Mouse (Mus musculus) MEL (cell line): ENCODE measurements at regions not wholly inside any gene's neighbourhood (a gene's known extent, or its start where the extent isn't known, plus 50 kb on each side); places are given as distances from the start of the nearest gene placed in this dataset.

ENCODE experiments used
- DNase-seq: peaks from one replicate; pipeline ENCODE4 v3.0.0; 2011; ENCODE audit warnings: low read depth, low spot score
- H3K27ac ChIP-seq: 2 replicates; pipeline ENCODE4 v1.5.1; 2012; ENCODE audit warnings: low read depth, mild to moderate bottlenecking, control low read depth, low read length, moderate library complexity; ENCODE audit not compliant: control insufficient read depth
- H3K27me3 ChIP-seq, 2 experiments: fragments of 150-350 bp in 1 of 2; sonication (generic) in 1 of 2; 2 replicates each; pipeline ENCODE4 v1.6.1; 2012; ENCODE audit warnings: low read length in 2 of 2, mild to moderate bottlenecking in 2 of 2, improper control_type of control experiment in 1 of 2, moderate library complexity in 1 of 2; ENCODE audit not compliant: insufficient read depth in 2 of 2, control insufficient read depth in 1 of 2
- H3K36me3 ChIP-seq, 2 experiments: 2 replicates each; pipeline ENCODE4 v1.6.1; 2012 to 2014; ENCODE audit warnings: low read length in 2 of 2, improper control_type of control experiment in 1 of 2, inconsistent platforms in 1 of 2, mild to moderate bottlenecking in 1 of 2; ENCODE audit not compliant: insufficient read depth in 2 of 2, control insufficient read depth in 1 of 2
- H3K4me1 ChIP-seq, 2 experiments: fragments of 150-350 bp in 1 of 2; sonication (generic) in 1 of 2; 2 replicates each; pipeline ENCODE4 v1.6.1; 2012; ENCODE audit warnings: low read length in 2 of 2, improper control_type of control experiment in 1 of 2, mild to moderate bottlenecking in 1 of 2; ENCODE audit not compliant: insufficient read depth in 2 of 2, control insufficient read depth in 1 of 2
- H3K4me3 ChIP-seq, 2 experiments: fragments of 150-350 bp in 1 of 2; sonication (generic) in 1 of 2; 2 replicates each; pipeline ENCODE4 v1.5.1; 2012; ENCODE audit warnings: low read depth in 2 of 2, low read length in 2 of 2, mild to moderate bottlenecking in 2 of 2, moderate library complexity in 2 of 2, control low read depth in 1 of 2, improper control_type of control experiment in 1 of 2; ENCODE audit not compliant: control insufficient read depth in 1 of 2, insufficient read depth in 1 of 2
- H3K79me2 ChIP-seq: 2 replicates; pipeline ENCODE4 v1.6.1; 2012; ENCODE audit warnings: mild to moderate bottlenecking, low read length, moderate library complexity; ENCODE audit not compliant: control insufficient read depth, poor library complexity, insufficient read depth
- H3K9ac ChIP-seq: 2 replicates; pipeline ENCODE4 v1.6.1; 2012; ENCODE audit warnings: low read depth, mild to moderate bottlenecking, control low read depth, low read length, moderate library complexity; ENCODE audit not compliant: control insufficient read depth, poor library complexity, severe bottlenecking
- H3K9me3 ChIP-seq: fragments of 150-350 bp; sonication (generic); replicated peaks from 2 replicates; pipeline ENCODE4 v1.6.1; 2012; ENCODE audit warnings: mild to moderate bottlenecking, low read length, improper control_type of control experiment, moderate library complexity; ENCODE audit not compliant: insufficient read depth
- BHLHE40 ChIP-seq: IDR thresholded peaks from 2 replicates; pipeline ENCODE4 v1.6.1; 2012; ENCODE audit warnings: low read depth, mild to moderate bottlenecking, inconsistent platforms, low read length, improper control_type of control experiment, borderline replicate concordance
- ELF1 ChIP-seq: IDR thresholded peaks from 2 replicates; pipeline ENCODE4 v1.6.1; 2014; ENCODE audit warnings: low read depth, mild to moderate bottlenecking, inconsistent platforms, low read length, improper control_type of control experiment, moderate library complexity
- EP300 ChIP-seq, 2 experiments: IDR thresholded peaks; 2 replicates each; pipeline ENCODE4 v1.6.1; 2011; ENCODE audit warnings: improper control_type of control experiment in 2 of 2, low read length in 2 of 2, low read depth in 1 of 2, mild to moderate bottlenecking in 1 of 2
- ETS1 ChIP-seq: IDR thresholded peaks from 2 replicates; pipeline ENCODE4 v1.6.1; 2012; ENCODE audit warnings: low read depth, mild to moderate bottlenecking, inconsistent platforms, low read length, improper control_type of control experiment, moderate library complexity
- GATA1 ChIP-seq: IDR thresholded peaks from 2 replicates; pipeline ENCODE4 v1.6.1; 2011; ENCODE audit warnings: low read depth, low read length, improper control_type of control experiment
- MAFK ChIP-seq: IDR thresholded peaks from 2 replicates; pipeline ENCODE4 v1.6.1; 2011; ENCODE audit warnings: low read depth, mild to moderate bottlenecking, low read length, improper control_type of control experiment, borderline replicate concordance
- MAX ChIP-seq: IDR thresholded peaks from 2 replicates; pipeline ENCODE4 v1.6.1; 2011; ENCODE audit warnings: low read length, improper control_type of control experiment
- MAZ ChIP-seq: IDR thresholded peaks from 2 replicates; pipeline ENCODE4 v1.6.1; 2012; ENCODE audit warnings: low read depth, mild to moderate bottlenecking, inconsistent platforms, low read length, improper control_type of control experiment
- MEF2A ChIP-seq: IDR thresholded peaks from 2 replicates; pipeline ENCODE4 v1.6.1; 2014; ENCODE audit warnings: low read depth, mild to moderate bottlenecking, inconsistent platforms, low read length, improper control_type of control experiment; ENCODE audit not compliant: poor library complexity, insufficient replicate concordance, severe bottlenecking; ENCODE audit errors: extremely low read depth
- NELFE ChIP-seq: IDR thresholded peaks from 2 replicates; pipeline ENCODE4 v1.6.1; 2011; ENCODE audit warnings: low read depth, low read length, improper control_type of control experiment
- NRF1 ChIP-seq: IDR thresholded peaks from 2 replicates; pipeline ENCODE4 v1.6.1; 2014; ENCODE audit warnings: low read depth, mild to moderate bottlenecking, inconsistent platforms, low read length, improper control_type of control experiment, moderate library complexity; ENCODE audit not compliant: poor library complexity, insufficient read depth, severe bottlenecking
- POLR2AphosphoS5 ChIP-seq: IDR thresholded peaks from 2 replicates; pipeline ENCODE4 v1.6.1; 2012; ENCODE audit warnings: low read depth, borderline replicate concordance, mild to moderate bottlenecking, inconsistent platforms, low read length, moderate library complexity, mixed read lengths
- RAD21 ChIP-seq: IDR thresholded peaks from 2 replicates; pipeline ENCODE4 v1.6.1; 2011; ENCODE audit warnings: mild to moderate bottlenecking, low read depth, low read length, improper control_type of control experiment
- RCOR1 ChIP-seq: IDR thresholded peaks from 2 replicates; pipeline ENCODE4 v1.6.1; 2012; ENCODE audit warnings: low read depth, mild to moderate bottlenecking, inconsistent platforms, low read length, improper control_type of control experiment
- SIN3A ChIP-seq: IDR thresholded peaks from 2 replicates; pipeline ENCODE4 v1.6.1; 2012; ENCODE audit warnings: low read length, improper control_type of control experiment, inconsistent platforms
- SMC3 ChIP-seq: IDR thresholded peaks from 2 replicates; pipeline ENCODE4 v1.6.1; 2011; ENCODE audit warnings: low read depth, low read length, improper control_type of control experiment
- TBP ChIP-seq: IDR thresholded peaks from 2 replicates; pipeline ENCODE4 v1.8.0; 2011; ENCODE audit warnings: low read depth, low read length, improper control_type of control experiment
- TCF12 ChIP-seq: IDR thresholded peaks from 2 replicates; pipeline ENCODE4 v1.6.1; 2014; ENCODE audit warnings: low read depth, mild to moderate bottlenecking, inconsistent platforms, low read length, improper control_type of control experiment, moderate library complexity
- UBTF ChIP-seq: IDR thresholded peaks from 2 replicates; pipeline ENCODE4 v1.6.1; 2012; ENCODE audit warnings: low read depth, mild to moderate bottlenecking, inconsistent platforms, low read length, improper control_type of control experiment, moderate library complexity, borderline replicate concordance; ENCODE audit not compliant: insufficient read depth
- USF1 ChIP-seq: IDR thresholded peaks from 2 replicates; pipeline ENCODE4 v1.6.1; 2014; ENCODE audit warnings: low read depth, mild to moderate bottlenecking, inconsistent platforms, low read length, improper control_type of control experiment, moderate library complexity
- USF2 ChIP-seq, 2 experiments: IDR thresholded peaks; 2 replicates each; pipeline ENCODE4 v1.6.1; 2011 to 2012; ENCODE audit warnings: improper control_type of control experiment in 2 of 2, low read length in 2 of 2, borderline replicate concordance in 1 of 2, inconsistent platforms in 1 of 2, low read depth in 1 of 2, mild to moderate bottlenecking in 1 of 2; ENCODE audit not compliant: insufficient read depth in 1 of 2

GRCm38 (mm10) chr5:29901716-29902115 is 111.2 kb upstream of the Il6 start (continued):
- TF ChIP-seq MEF2A (no peak), SMC3 (no peak)

- Histone ChIP-seq H3K79me2 (no peaks in the 10 kb centered on the region), H3K9ac (no peak overlapping the region), H3K27ac (no peak overlapping the region), H3K4me3 (no peak overlapping the region), H3K4me1 (peaks cover 0 to 4% of the 10 kb centered on the region in 2 experiments; a peak in 2 of 4 replicates), H3K9me3 (no peaks in the 10 kb centered on the region), H3K27me3 (0 out of 4 replicates have a peak, but pooled peaks cover 0 to 2% of the 10 kb centered on the region in 2 experiments), H3K36me3 (peaks cover 0 to 2% of the 10 kb centered on the region in 2 experiments; a peak in 1 of 4 replicates)
- DNase-seq, result no peak
- TF ChIP-seq MAZ, result no peak
- no peak for TF ChIP-seq USF2 (IDR thresholded peaks at IDR 0.05; ENCODE audit: borderline replicate concordance in 1 of 2, insufficient read depth in 1 of 2, low read depth in 1 of 2, low read length in 2 of 2)
- no peak for TF ChIP-seq USF1
- TF ChIP-seq ELF1, result no peak
- TF ChIP-seq MEF2A, result no peak
- TF ChIP-seq NELFE, result no peak
- no peak for TF ChIP-seq MAFK
- TF ChIP-seq MAX, result no peak
- TF ChIP-seq BHLHE40, result no peak
- TF ChIP-seq UBTF, result no peak
- no peak for TF ChIP-seq NRF1
- TF ChIP-seq SMC3, result no peak
- TF ChIP-seq SIN3A, result no peak
- TF ChIP-seq POLR2AphosphoS5, result no peak
- TF ChIP-seq TBP, result no peak
These were observed 92.6 kb upstream of the Il6 start for GRCm38 (mm10) chr5:29920295-29920694.

DNA sequence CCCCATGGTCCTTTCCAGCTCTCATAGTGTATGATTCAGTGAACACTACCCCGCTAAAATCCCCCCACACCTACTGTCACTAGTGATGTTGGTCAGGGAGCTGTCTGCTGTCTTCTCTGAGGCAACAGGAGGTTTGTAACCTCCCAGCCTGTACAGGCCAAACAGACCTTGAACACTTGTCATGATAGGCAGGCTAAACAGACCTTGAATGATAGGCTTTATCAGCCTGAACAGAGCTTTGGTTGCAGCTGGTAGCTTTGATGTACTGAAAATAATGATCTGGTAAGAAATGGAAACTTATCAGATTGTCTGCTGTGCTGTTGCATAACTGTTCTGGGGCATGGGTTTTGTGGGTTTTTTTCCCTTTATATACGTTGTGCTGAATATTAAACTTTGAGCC is 87.4 kb upstream of the Il6 start:
- Histone ChIP-seq H3K79me2 (no peaks in the 10 kb centered on the region), H3K27me3 (0 out of 4 replicates have a peak, but pooled peaks cover 0 to 2% of the 10 kb centered on the region in 2 experiments), H3K4me3 (no peak overlapping the region), H3K9me3 (no peaks in the 10 kb centered on the region), H3K27ac (no peak overlapping the region), H3K4me1 (peaks cover 0 to 10% of the 10 kb centered on the region in 2 experiments; a peak in 2 of 4 replicates), H3K9ac (no peak overlapping the region), H3K36me3 (peaks cover 0 to 2% of the 10 kb centered on the region in 2 experiments; a peak in 1 of 4 replicates)
- TF ChIP-seq MAFK, result no peak
- peak; percentile 42; the same call in 1 of the 2 replicates for TF ChIP-seq GATA1
- no peak for TF ChIP-seq RAD21
- TF ChIP-seq ETS1, result peak; percentile 60
- TF ChIP-seq RCOR1, result peak; percentile 54; the same call in 1 of the 2 replicates
- TF ChIP-seq TCF12, result peak; percentile 82; the same call in 1 of the 2 replicates
- peak; percentile 57 to 76; a peak in 3 of 4 replicates for TF ChIP-seq EP300 (IDR thresholded peaks at IDR 0.05; ENCODE audit: low read depth in 1 of 2, low read length in 2 of 2)
- DNase-seq, result peak; percentile 32
